Mouse (Mus musculus): ENCODE data around the gene Ugt1a10.
A peak's percentile ranks its signal among the peaks of the same experiment; 100 is the strongest.
"Not testable (repeated sequence)": the region's sequence is repeated elsewhere in the genome, so short reads cannot be mapped to it uniquely, and the experiment has no call there.

Gene Ugt1a10

GRCm38 (mm10) chr1:88098546-88098945 is 43.4 kb downstream of the Ugt1a10 start:
- DNase-seq: not testable (repeated sequence)

- DNase-seq: peak; percentile 16 to 37
Measured at GRCm38 (mm10) chr1:88099691-88100090, 44.5 kb downstream of the Ugt1a10 start.

GRCm38 (mm10) chr1:88103019-88103418 is 47.8 kb downstream of the Ugt1a10 start, which contains the start of gene Ugt1a6b:
Gene Ugt1a6b (plus strand): TSS chr1:88103252.
- not testable (repeated sequence) for DNase-seq

GRCm38 (mm10) chr1:88103697-88104468 is 48.7 kb downstream of the Ugt1a10 start:
- not testable (repeated sequence) for DNase-seq

- DNase-seq: no peak
Measured at GRCm38 (mm10) chr1:88104667-88105430, 49.7 kb downstream of the Ugt1a10 start.

- peak; percentile 66 to 71 for DNase-seq
Measured at GRCm38 (mm10) chr1:88105656-88106055, 50.5 kb downstream of the Ugt1a10 start.

- peak in 1 of 2 experiments; percentile 40 for DNase-seq
Measured at GRCm38 (mm10) chr1:88109027-88109557, 53.9 kb downstream of the Ugt1a10 start.

GRCm38 (mm10) chr1:88109604-88110003 is 54.4 kb downstream of the Ugt1a10 start:
- not testable (repeated sequence) for DNase-seq

GRCm38 (mm10) chr1:88112769-88113168 is 57.6 kb downstream of the Ugt1a10 start:
- DNase-seq: peak in 1 of 2 experiments; percentile 59

GRCm38 (mm10) chr1:88120550-88120949 is 65.4 kb downstream of the Ugt1a10 start:
- DNase-seq: not testable (repeated sequence)

GRCm38 (mm10) chr1:88121521-88121920 is 66.3 kb downstream of the Ugt1a10 start:
- DNase-seq: peak; percentile 70 to 78

GRCm38 (mm10) chr1:88125827-88126360 is 70.7 kb downstream of the Ugt1a10 start:
- peak in 1 of 2 experiments; percentile 44 for DNase-seq

GRCm38 (mm10) chr1:88129091-88129490 is 73.9 kb downstream of the Ugt1a10 start:
- DNase-seq: not testable (repeated sequence)

- DNase-seq: not testable (repeated sequence)
Measured at GRCm38 (mm10) chr1:88130223-88130622, 75.0 kb downstream of the Ugt1a10 start.

- DNase-seq: peak in 1 of 2 experiments; percentile 12
Measured at GRCm38 (mm10) chr1:88133908-88134456, 78.8 kb downstream of the Ugt1a10 start.

- DNase-seq: peak; percentile 26 to 50
Measured at GRCm38 (mm10) chr1:88134457-88135011, 79.3 kb downstream of the Ugt1a10 start, which contains the start of gene Ugt1a6a. Gene Ugt1a6a (plus strand): TSS chr1:88134809.

- not testable (repeated sequence) for DNase-seq
Measured at GRCm38 (mm10) chr1:88135229-88135904, 80.2 kb downstream of the Ugt1a10 start.

- no peak for DNase-seq
Measured at GRCm38 (mm10) chr1:88136646-88137045, 81.5 kb downstream of the Ugt1a10 start.

- DNase-seq: no peak
Measured at GRCm38 (mm10) chr1:88137264-88137663, 82.1 kb downstream of the Ugt1a10 start.

GRCm38 (mm10) chr1:88138145-88138544 is 83.0 kb downstream of the Ugt1a10 start:
- DNase-seq: no peak

- peak; percentile 75 to 82 for DNase-seq
Measured at GRCm38 (mm10) chr1:88140492-88140891, 85.3 kb downstream of the Ugt1a10 start.

Measured in kidney, postnatal 36 days (tissue).